14 mouse cellular contexts compared by ENCODE assay signal in genomic region chr16:86586044-86586443, GRCm38 (mm10).
DNase-seq lines count a peak whose midpoint lies in the region; ATAC-seq and TF ChIP-seq lines count a peak whose summit lies in the region.
"Had no signal": no experiment of that assay in that cellular context is flagged by ENCODE, and none has a peak within 500 bp of the region (broad histone marks: within the 10 kb centered on the region; RNA-seq: fewer than 3 reads in every experiment).

No protein-coding gene starts in this region.

- DNase-seq in adrenal gland, postnatal 10 days = peak; percentile 53
- no peak for DNase-seq in adrenal gland, postnatal 4 days (ENCODE audit: low spot score in 2 of 2)
- peak; percentile 8 for DNase-seq in layer of hippocampus, adult 9-11 months
- no peak for DNase-seq in layer of hippocampus, postnatal 14 days (ENCODE audit: low spot score in 2 of 2)
- peak; percentile 2 to 17 for DNase-seq in adrenal gland, postnatal 36 days
- DNase-seq in lung, postnatal 0 days (ENCODE audit: low spot score) = peak; percentile 66
- no peak for DNase-seq in embryo, embryonic 9.5 days (ENCODE audit: extremely low spot score)
- DNase-seq: cerebellum, adult 11-12 months; thymus, adult 18-20 months had no signal

- TF ChIP-seq EP300 in lung, postnatal 0 days (IDR thresholded peaks at IDR 0.05) = no peak

- 56% methylated on average over 4 of the region's 4 CpGs for WGBS in lung, postnatal 0 days

- H3K4me2 ChIP-seq in lung, postnatal 0 days (replicated peaks; ENCODE audit: low read depth, low read length) = no peak overlapping the region
- H3K4me2 ChIP-seq: forebrain, embryonic 15.5 days; heart, embryonic 15.5 days; liver, embryonic 15.5 days; midbrain, embryonic 12.5 days had no signal

- H3K4me1 ChIP-seq in lung, postnatal 0 days (ENCODE audit: insufficient read depth, low read depth, low read length) = no peaks in the 10 kb centered on the region
- H3K4me1 ChIP-seq: forebrain, embryonic 15.5 days; heart, embryonic 15.5 days; liver, embryonic 15.5 days; midbrain, embryonic 12.5 days had no signal

- H3K27ac ChIP-seq in lung, postnatal 0 days (ENCODE audit: low read length) = no peak overlapping the region
- H3K27ac ChIP-seq: forebrain, embryonic 15.5 days; heart, embryonic 15.5 days; liver, embryonic 15.5 days; midbrain, embryonic 12.5 days had no signal

- H3K27me3 ChIP-seq in lung, postnatal 0 days (replicated peaks; ENCODE audit: insufficient read depth, low read length) = no peaks in the 10 kb centered on the region
- H3K27me3 ChIP-seq: forebrain, embryonic 15.5 days; heart, embryonic 15.5 days; liver, embryonic 15.5 days; midbrain, embryonic 12.5 days had no signal

- ATAC-seq in lung, postnatal 0 days = peak; percentile 54
- no peak for ATAC-seq in inflammation-experienced regulatory T-cells, adult 6 months
- ATAC-seq: forebrain, embryonic 15.5 days had no signal

- no peak for TF ChIP-seq CTCF in lung, postnatal 0 days (IDR thresholded peaks at IDR 0.05)

- H3K9me3 ChIP-seq in lung, postnatal 0 days (ENCODE audit: low read length) = no peaks in the 10 kb centered on the region
- H3K9me3 ChIP-seq: forebrain, embryonic 15.5 days; heart, embryonic 15.5 days; liver, embryonic 15.5 days; midbrain, embryonic 12.5 days had no signal

- no peaks in the 10 kb centered on the region for H3K36me3 ChIP-seq in lung, postnatal 0 days (ENCODE audit: insufficient read depth, low read length)
- H3K36me3 ChIP-seq: forebrain, embryonic 15.5 days; heart, embryonic 15.5 days; liver, embryonic 15.5 days; midbrain, embryonic 12.5 days had no signal

- no peak overlapping the region for H3K4me3 ChIP-seq in lung, postnatal 0 days (ENCODE audit: low read depth, low read length)
- H3K4me3 ChIP-seq: forebrain, embryonic 15.5 days; heart, embryonic 15.5 days; liver, embryonic 15.5 days; midbrain, embryonic 12.5 days had no signal

- no peak overlapping the region for H3K9ac ChIP-seq in lung, postnatal 0 days (replicated peaks; ENCODE audit: low read depth)
- H3K9ac ChIP-seq: forebrain, embryonic 15.5 days; heart, embryonic 15.5 days; liver, embryonic 15.5 days; midbrain, embryonic 12.5 days had no signal

Comparison
In these comparisons a context has a peak if more than half of its experiments do, and no peak if none do; other contexts are left out.
1. DNase-seq: peak in adrenal gland, postnatal 10 days (single experiment), layer of hippocampus, adult 9-11 months (single experiment), adrenal gland, postnatal 36 days (2 of 2) and lung, postnatal 0 days (single experiment); none in adrenal gland, postnatal 4 days (0 of 2), layer of hippocampus, postnatal 14 days (0 of 2) and embryo, embryonic 9.5 days (single experiment).